Mouse (Mus musculus) MEL (cell line): ENCODE data around the gene Gpr137c.

ENCODE experiments used
- BHLHE40 ChIP-seq: IDR thresholded peaks from 2 replicates; pipeline ENCODE4 v1.6.1; 2012; ENCODE audit warnings: low read depth, mild to moderate bottlenecking, inconsistent platforms, low read length, improper control_type of control experiment, borderline replicate concordance
- CHD1 ChIP-seq: IDR thresholded peaks from 2 replicates; pipeline ENCODE4 v1.6.1; 2012; ENCODE audit warnings: low read depth, mild to moderate bottlenecking, inconsistent platforms, low read length, improper control_type of control experiment
- CTCF ChIP-seq, 3 experiments: IDR thresholded peaks in 2 of 3; conservative IDR thresholded peaks in 1 of 3; 2 replicates each; pipeline ENCODE4 v1.5.1; 2011 to 2012; ENCODE audit warnings: low read length in 3 of 3, low read depth in 2 of 3, mild to moderate bottlenecking in 2 of 3, improper control_type of control experiment in 1 of 3, inconsistent platforms in 1 of 3, mixed read lengths in 1 of 3, moderate library complexity in 1 of 3; ENCODE audit not compliant: control insufficient read depth in 1 of 3, insufficient read depth in 1 of 3, poor library complexity in 1 of 3, severe bottlenecking in 1 of 3
- E2F4 ChIP-seq: IDR thresholded peaks from 2 replicates; pipeline ENCODE4 v1.6.1; 2011; ENCODE audit warnings: low read depth, low read length, improper control_type of control experiment, borderline replicate concordance
- EP300 ChIP-seq, 2 experiments: IDR thresholded peaks; 2 replicates each; pipeline ENCODE4 v1.6.1; 2011; ENCODE audit warnings: improper control_type of control experiment in 2 of 2, low read length in 2 of 2, low read depth in 1 of 2, mild to moderate bottlenecking in 1 of 2
- HCFC1 ChIP-seq: IDR thresholded peaks from 2 replicates; pipeline ENCODE4 v1.6.1; 2012; ENCODE audit warnings: low read depth, mild to moderate bottlenecking, inconsistent platforms, low read length, improper control_type of control experiment, moderate library complexity
- POLR2A ChIP-seq, 2 experiments: IDR thresholded peaks; 2 replicates each; pipeline ENCODE4 v1.6.1; 2011 to 2012; ENCODE audit warnings: low read length in 2 of 2, mild to moderate bottlenecking in 2 of 2, control low read depth in 1 of 2, improper control_type of control experiment in 1 of 2, low read depth in 1 of 2, moderate library complexity in 1 of 2; ENCODE audit not compliant: control insufficient read depth in 1 of 2, insufficient read depth in 1 of 2, poor library complexity in 1 of 2
- POLR2AphosphoS2 ChIP-seq: IDR thresholded peaks from 2 replicates; pipeline ENCODE4 v1.6.1; 2011; ENCODE audit warnings: low read length, improper control_type of control experiment
- RAD21 ChIP-seq: IDR thresholded peaks from 2 replicates; pipeline ENCODE4 v1.6.1; 2011; ENCODE audit warnings: mild to moderate bottlenecking, low read depth, low read length, improper control_type of control experiment
- TCF12 ChIP-seq: IDR thresholded peaks from 2 replicates; pipeline ENCODE4 v1.6.1; 2014; ENCODE audit warnings: low read depth, mild to moderate bottlenecking, inconsistent platforms, low read length, improper control_type of control experiment, moderate library complexity

- TF ChIP-seq POLR2A (IDR thresholded peaks at IDR 0.05; ENCODE audit: control insufficient read depth in 1 of 2, insufficient read depth in 1 of 2, low read depth in 1 of 2, low read length in 2 of 2, poor library complexity in 1 of 2) (no peak), CTCF (IDR thresholded peaks at IDR 0.05 in 2 of 3, conservative IDR thresholded peaks at IDR 0.05 in 1 of 3; ENCODE audit: control insufficient read depth in 1 of 3, insufficient read depth in 1 of 3, low read depth in 2 of 3, low read length in 3 of 3, poor library complexity in 1 of 3, severe bottlenecking in 1 of 3) (no peak), HCFC1 (no peak), EP300 (IDR thresholded peaks at IDR 0.05; ENCODE audit: low read depth in 1 of 2, low read length in 2 of 2) (no peak), CHD1 (no peak), BHLHE40 (no peak), TCF12 (no peak), POLR2AphosphoS2 (no peak), RAD21 (no peak), E2F4 (no peak)
Measured at GRCm38 (mm10) chr14:45181611-45182010, 37.9 kb upstream of the Gpr137c start.
